Mouse (Mus musculus) CD4-positive, CD25-positive, alpha-beta regulatory T cell, adult 2 months (primary cell): ENCODE measurements at regions not wholly inside any gene's neighbourhood (a gene's known extent, or its start where the extent isn't known, plus 50 kb on each side); places are given as distances from the start of the nearest gene placed in this dataset.
A peak's percentile ranks its signal among the peaks of the same experiment; 100 is the strongest.

Source experiments
- DNase-seq: peaks from one replicate; pipeline ENCODE4 v3.0.0-alpha.2; 2012; ENCODE audit warnings: low read depth, low spot score

- DNase-seq: peak; percentile 69
Observed at GRCm38 (mm10) chr3:130978986-130979642, 131.2 kb upstream of the Lef1 start.

GRCm38 (mm10) chr3:130977921-130978700 lies 132.2 kb upstream of the Lef1 start:
- peak; percentile 72 for DNase-seq

- peak; percentile 66 for DNase-seq
Observed at GRCm38 (mm10) chr3:130976206-130976605, 134.1 kb upstream of the Lef1 start.

- DNase-seq: no peak
Observed at GRCm38 (mm10) chr3:130975291-130975690, 135.0 kb upstream of the Lef1 start.

GRCm38 (mm10) chr3:130972126-130972525 lies 138.1 kb upstream of the Lef1 start:
- DNase-seq: no peak

GRCm38 (mm10) chr3:130965275-130965674 lies 145.0 kb upstream of the Lef1 start:
- no peak for DNase-seq

GRCm38 (mm10) chr3:130964088-130964487 lies 146.2 kb upstream of the Lef1 start:
- DNase-seq: peak; percentile 37

- peak; percentile 44 for DNase-seq
Observed at GRCm38 (mm10) chr3:130963625-130964024, 146.6 kb upstream of the Lef1 start.

GRCm38 (mm10) chr3:130962701-130963472 lies 147.4 kb upstream of the Lef1 start:
- no peak for DNase-seq

- DNase-seq: no peak
Observed at GRCm38 (mm10) chr3:130962151-130962633, 148.1 kb upstream of the Lef1 start.

- no peak for DNase-seq
Observed at GRCm38 (mm10) chr3:130961704-130962103, 148.6 kb upstream of the Lef1 start.

GRCm38 (mm10) chr3:130955958-130956357 lies 154.3 kb upstream of the Lef1 start:
- DNase-seq: no peak

- no peak for DNase-seq
Observed at GRCm38 (mm10) chr3:130951381-130951780, 158.9 kb upstream of the Lef1 start.

GRCm38 (mm10) chr3:130950872-130951271 lies 159.4 kb upstream of the Lef1 start:
- no peak for DNase-seq

GRCm38 (mm10) chr3:130947880-130948279 lies 162.4 kb upstream of the Lef1 start:
- DNase-seq: peak; percentile 19

GRCm38 (mm10) chr3:130947277-130947606 lies 163.0 kb upstream of the Lef1 start:
- peak; percentile 86 for DNase-seq

- DNase-seq: peak; percentile 42
Observed at GRCm38 (mm10) chr3:130946576-130947276, 163.5 kb upstream of the Lef1 start.

GRCm38 (mm10) chr3:130945861-130946449 lies 164.3 kb upstream of the Lef1 start:
- peak; percentile 65 for DNase-seq

GRCm38 (mm10) chr3:130945396-130945795 lies 164.9 kb upstream of the Lef1 start:
- DNase-seq: peak; percentile 27

GRCm38 (mm10) chr3:130944241-130944640 lies 166.0 kb upstream of the Lef1 start:
- DNase-seq: no peak

- no peak for DNase-seq
Observed at GRCm38 (mm10) chr3:130942947-130943630, 167.2 kb upstream of the Lef1 start.
